Mouse (Mus musculus): Measurements from ENCODE around the gene Arhgap25. TPM values are rescaled to one million over a fixed set of nuclear protein-coding genes. Genes with fewer than 3 reads are reported as not detected.
"Not testable (repeated sequence)": the region's sequence is repeated elsewhere in the genome, so short reads cannot be mapped to it uniquely, and the experiment has no call there.

Gene Arhgap25
- polyA plus RNA-seq, 1 experiment from 2014 or later: 2.6 TPM

DNA sequence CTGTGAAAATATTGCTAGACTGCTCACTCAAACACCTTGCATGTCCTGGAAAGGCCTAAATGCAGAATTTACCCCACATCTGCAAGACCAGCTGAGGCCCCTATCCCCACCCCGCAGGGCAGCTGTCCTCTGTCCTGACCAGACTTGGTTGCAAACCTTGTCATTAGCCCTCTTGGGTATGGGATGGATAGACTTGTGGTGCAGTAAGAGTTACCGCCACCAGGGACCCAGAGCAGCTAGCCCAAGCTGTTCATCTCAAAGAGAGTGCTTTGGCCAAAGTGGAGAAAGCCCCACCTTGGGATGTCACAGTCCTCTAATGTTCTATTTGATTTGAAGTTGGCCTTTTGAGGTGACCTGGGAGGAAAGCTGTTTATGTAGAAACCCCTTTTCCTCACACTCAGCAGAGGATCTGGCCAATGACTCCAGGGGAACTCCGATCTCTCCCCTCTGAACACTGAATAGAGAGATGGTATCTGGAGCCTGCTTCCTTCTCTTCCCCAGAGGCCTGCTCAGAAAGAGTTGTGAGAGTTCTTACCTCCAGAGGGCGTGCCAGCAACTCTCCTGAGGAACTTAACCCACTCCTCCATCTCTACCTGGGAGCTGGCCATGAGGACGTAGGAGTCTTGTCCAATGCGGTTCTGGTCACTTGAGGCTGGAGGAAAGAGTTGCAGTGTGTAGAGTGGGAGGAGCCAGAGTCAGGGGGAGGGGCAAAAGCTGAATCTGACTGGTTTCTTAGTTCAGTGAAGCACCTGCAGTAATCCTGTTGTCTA, 45.2 kb downstream of the Arhgap25 start:
- Histone ChIP-seq H3K4me3 (ENCODE audit: low read depth, low read length) (no peak overlapping the region), H3K27me3 (ENCODE audit: control insufficient read depth, insufficient read depth, low read length) (no peaks in the 10 kb centered on the region), H3K36me3 (ENCODE audit: control insufficient read depth, insufficient read depth, low read length) (no peaks in the 10 kb centered on the region), H3K9me3 (ENCODE audit: control insufficient read depth, low read length) (no peaks in the 10 kb centered on the region), H3K4me1 (ENCODE audit: control insufficient read depth, insufficient read depth, low read length) (no peaks in the 10 kb centered on the region), H3K27ac (replicated peaks; ENCODE audit: low read depth, low read length) (no peak overlapping the region), H3K9ac (ENCODE audit: low read length) (no peak overlapping the region), H3K4me2 (ENCODE audit: low read depth, severe bottlenecking) (no peak overlapping the region)
- DNase-seq (ENCODE audit: low spot score) (no peak), ATAC-seq (ENCODE audit: insufficient number of reproducible peaks, low FRiP score, low TSS enrichment, low read depth) (no peak)
- WGBS: 63% methylated on average over 6 of the region's 6 CpGs

DNA sequence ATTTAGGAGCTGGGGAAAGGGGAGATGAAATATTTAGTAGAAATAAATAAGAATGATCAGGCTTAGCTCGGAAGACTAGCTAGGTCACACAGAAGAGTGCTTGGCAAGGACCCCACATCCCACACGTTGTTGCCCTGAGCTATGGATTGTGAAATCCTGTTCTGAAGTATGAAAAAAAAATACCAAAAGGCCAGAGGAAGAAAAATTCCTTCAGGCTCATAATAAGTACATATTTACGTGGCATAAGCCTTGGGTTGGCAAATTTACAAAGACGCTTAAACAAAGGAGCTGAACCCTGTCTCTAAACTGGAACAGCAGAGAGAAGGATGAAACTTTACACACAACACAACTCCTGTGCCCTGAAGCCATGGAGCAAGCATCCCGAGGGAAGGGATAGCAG, 48.3 kb downstream of the Arhgap25 start:
- DNase-seq (ENCODE audit: low spot score) (no peak), ATAC-seq (ENCODE audit: insufficient number of reproducible peaks, low FRiP score, low TSS enrichment, low read depth) (no peak)
- Histone ChIP-seq H3K36me3 (ENCODE audit: control insufficient read depth, insufficient read depth, low read length) (no peaks in the 10 kb centered on the region), H3K27ac (replicated peaks; ENCODE audit: low read depth, low read length) (no peak overlapping the region), H3K9me3 (ENCODE audit: control insufficient read depth, low read length) (no peaks in the 10 kb centered on the region), H3K27me3 (ENCODE audit: control insufficient read depth, insufficient read depth, low read length) (no peaks in the 10 kb centered on the region), H3K9ac (ENCODE audit: low read length) (no peak overlapping the region), H3K4me3 (ENCODE audit: low read depth, low read length) (no peak overlapping the region), H3K4me1 (ENCODE audit: control insufficient read depth, insufficient read depth, low read length) (no peaks in the 10 kb centered on the region), H3K4me2 (ENCODE audit: low read depth, severe bottlenecking) (no peak overlapping the region)
- WGBS: 80% methylated on average over 5 of the region's 5 CpGs

DNA sequence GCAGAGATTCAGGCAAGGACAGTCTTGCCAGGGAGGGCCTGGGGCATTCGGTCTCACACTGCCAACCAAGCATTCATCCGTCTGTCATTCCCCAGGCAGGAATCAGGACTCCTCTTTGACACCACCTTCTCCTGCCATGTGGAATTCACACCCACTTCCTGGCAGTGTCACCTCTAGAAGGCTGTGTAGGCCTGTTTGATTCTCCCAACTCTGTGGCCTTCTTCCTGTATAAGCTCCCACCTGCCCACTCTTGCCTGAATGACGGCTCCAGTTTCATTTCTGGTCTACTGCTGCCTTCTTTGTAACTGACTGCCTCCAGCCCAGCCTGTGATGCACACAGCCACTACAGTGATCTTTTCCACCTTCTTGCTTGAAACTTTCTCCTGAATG, 49.2 kb downstream of the Arhgap25 start:
- Histone ChIP-seq H3K27me3 (ENCODE audit: control insufficient read depth, insufficient read depth, low read length) (no peaks in the 10 kb centered on the region), H3K4me1 (ENCODE audit: control insufficient read depth, insufficient read depth, low read length) (no peaks in the 10 kb centered on the region), H3K4me3 (ENCODE audit: low read depth, low read length) (no peak overlapping the region), H3K9ac (ENCODE audit: low read length) (no peak overlapping the region), H3K27ac (replicated peaks; ENCODE audit: low read depth, low read length) (no peak overlapping the region), H3K4me2 (ENCODE audit: low read depth, severe bottlenecking) (no peak overlapping the region), H3K9me3 (ENCODE audit: control insufficient read depth, low read length) (no peaks in the 10 kb centered on the region), H3K36me3 (ENCODE audit: control insufficient read depth, insufficient read depth, low read length) (no peaks in the 10 kb centered on the region)
- ATAC-seq (ENCODE audit: insufficient number of reproducible peaks, low FRiP score, low TSS enrichment, low read depth) (no peak), DNase-seq (ENCODE audit: low spot score) (no peak)
- WGBS: 44% methylated on average over 3 of the region's 3 CpGs

DNA sequence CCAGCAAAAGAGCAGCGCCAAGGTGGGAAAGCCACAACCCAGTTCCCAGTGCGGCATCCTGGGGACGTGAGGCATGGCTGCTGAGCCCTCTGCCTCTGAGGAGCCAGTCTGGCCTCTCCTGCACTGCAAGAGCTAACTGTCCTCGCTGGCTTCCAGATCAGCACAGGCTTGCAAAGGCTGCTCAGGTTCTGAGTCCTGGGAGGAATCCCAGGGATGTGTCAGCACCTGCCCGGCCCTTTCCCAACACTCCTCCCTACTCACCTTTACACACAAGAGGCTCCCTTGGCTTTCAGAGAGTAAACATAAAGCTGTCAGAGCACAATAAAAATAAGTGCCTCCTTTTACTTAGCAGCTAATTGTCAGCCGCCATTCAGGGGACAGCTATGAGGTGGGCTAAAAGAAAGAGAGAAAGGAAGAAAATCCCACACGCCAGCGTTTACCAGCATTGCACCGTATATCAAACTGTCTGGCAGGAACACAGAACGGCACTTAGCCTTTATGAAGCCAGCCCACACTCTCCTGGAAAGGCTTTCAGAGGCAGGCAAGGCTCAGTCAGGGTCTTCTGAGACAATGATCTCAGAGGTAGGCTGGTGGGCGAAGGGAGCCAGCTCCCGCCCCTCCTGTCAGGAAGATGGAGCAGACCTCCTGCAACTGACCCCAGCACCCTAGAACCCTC, 49.7 kb downstream of the Arhgap25 start:
- no peak for DNase-seq (ENCODE audit: low spot score)
- no peaks in the 10 kb centered on the region for H3K4me1 ChIP-seq (ENCODE audit: control insufficient read depth, insufficient read depth, low read length)
- no peaks in the 10 kb centered on the region for H3K27me3 ChIP-seq (ENCODE audit: control insufficient read depth, insufficient read depth, low read length)
- no peak overlapping the region for H3K27ac ChIP-seq (replicated peaks; ENCODE audit: low read depth, low read length)
- no peak overlapping the region for H3K4me2 ChIP-seq (ENCODE audit: low read depth, severe bottlenecking)
- H3K4me3 ChIP-seq (ENCODE audit: low read depth, low read length): no peak overlapping the region
- no peak for ATAC-seq (ENCODE audit: insufficient number of reproducible peaks, low FRiP score, low TSS enrichment, low read depth)
- 41% methylated on average over 12 of the region's 12 CpGs for WGBS
- H3K36me3 ChIP-seq (ENCODE audit: control insufficient read depth, insufficient read depth, low read length): no peaks in the 10 kb centered on the region
- H3K9ac ChIP-seq (ENCODE audit: low read length): no peak overlapping the region
- H3K9me3 ChIP-seq (ENCODE audit: control insufficient read depth, low read length): no peaks in the 10 kb centered on the region

DNA sequence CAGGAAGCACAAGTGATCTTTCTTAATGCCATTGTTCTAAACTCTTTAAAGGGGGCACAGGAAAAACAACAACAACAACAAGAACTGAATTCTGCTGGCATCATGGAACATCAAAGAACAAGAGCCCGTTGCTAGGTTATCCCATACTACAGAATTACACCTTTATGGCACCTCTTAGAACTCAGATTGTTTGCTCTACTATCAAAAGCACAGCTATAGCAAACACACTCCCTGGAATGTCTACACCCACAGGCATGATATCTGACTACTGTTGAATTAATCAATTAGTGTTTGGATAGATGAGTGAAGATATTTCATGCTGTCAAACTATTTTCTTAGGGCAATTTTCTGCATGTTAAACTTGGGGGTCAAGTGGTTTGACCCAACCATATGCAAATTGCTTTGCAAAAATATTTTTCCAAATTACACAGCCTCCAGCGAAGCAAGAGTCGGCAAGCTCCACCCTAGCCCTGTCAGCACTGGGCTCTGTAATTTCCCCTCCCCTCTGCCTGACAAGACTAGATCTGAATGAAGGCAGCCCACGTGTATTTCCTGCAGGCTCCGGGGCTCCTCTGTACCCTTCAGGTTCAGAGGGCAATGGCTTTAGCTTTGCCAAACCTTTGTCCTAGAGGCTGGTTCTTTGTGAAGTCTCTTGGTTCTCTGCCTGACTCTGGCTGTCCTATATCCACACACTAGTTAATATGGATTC, 53.6 kb downstream of the Arhgap25 start:
- no peaks in the 10 kb centered on the region for H3K9me3 ChIP-seq (ENCODE audit: control insufficient read depth, low read length)
- no peaks in the 10 kb centered on the region for H3K4me1 ChIP-seq (ENCODE audit: control insufficient read depth, insufficient read depth, low read length)
- no peak overlapping the region for H3K9ac ChIP-seq (ENCODE audit: low read length)
- no peak overlapping the region for H3K4me2 ChIP-seq (ENCODE audit: low read depth, severe bottlenecking)
- 59% methylated on average over 5 of the region's 5 CpGs for WGBS
- H3K4me3 ChIP-seq (ENCODE audit: low read depth, low read length): no peak overlapping the region
- no peak overlapping the region for H3K27ac ChIP-seq (replicated peaks; ENCODE audit: low read depth, low read length)
- ATAC-seq (ENCODE audit: insufficient number of reproducible peaks, low FRiP score, low TSS enrichment, low read depth) (no peak), DNase-seq (ENCODE audit: low spot score) (no peak)
- no peaks in the 10 kb centered on the region for H3K27me3 ChIP-seq (ENCODE audit: control insufficient read depth, insufficient read depth, low read length)
- no peaks in the 10 kb centered on the region for H3K36me3 ChIP-seq (ENCODE audit: control insufficient read depth, insufficient read depth, low read length)

DNA sequence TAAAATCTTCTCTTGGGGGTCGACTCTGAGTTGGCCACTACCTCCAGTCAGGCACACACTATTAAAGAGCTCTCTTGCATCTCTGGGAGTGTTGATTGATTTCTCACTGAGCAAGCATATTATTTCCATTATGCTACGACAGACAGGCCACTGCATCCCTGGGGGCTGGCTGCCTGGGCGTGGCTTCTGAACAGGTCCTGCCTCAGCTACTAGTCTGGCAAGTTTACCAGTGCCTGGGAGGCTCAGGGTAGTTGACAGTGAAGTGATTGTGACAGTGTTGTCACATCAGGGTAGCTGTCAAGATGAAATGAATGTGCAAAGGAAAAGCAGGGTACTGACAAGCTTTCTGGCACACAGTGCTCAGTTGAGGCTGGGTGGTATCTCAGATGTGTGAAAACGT, 54.2 kb downstream of the Arhgap25 start:
- ATAC-seq (ENCODE audit: insufficient number of reproducible peaks, low FRiP score, low TSS enrichment, low read depth) (no peak), DNase-seq (ENCODE audit: low spot score) (no peak)
- no peaks in the 10 kb centered on the region for H3K36me3 ChIP-seq (ENCODE audit: control insufficient read depth, insufficient read depth, low read length)
- 61% methylated on average over 4 of the region's 4 CpGs for WGBS
- H3K4me1 ChIP-seq (ENCODE audit: control insufficient read depth, insufficient read depth, low read length): no peaks in the 10 kb centered on the region
- H3K27me3 ChIP-seq (ENCODE audit: control insufficient read depth, insufficient read depth, low read length): no peaks in the 10 kb centered on the region
- H3K9me3 ChIP-seq (ENCODE audit: control insufficient read depth, low read length): no peaks in the 10 kb centered on the region
- no peak overlapping the region for H3K4me2 ChIP-seq (ENCODE audit: low read depth, severe bottlenecking)
- H3K27ac ChIP-seq (replicated peaks; ENCODE audit: low read depth, low read length): no peak overlapping the region
- H3K4me3 ChIP-seq (ENCODE audit: low read depth, low read length): no peak overlapping the region
- no peak overlapping the region for H3K9ac ChIP-seq (ENCODE audit: low read length)

DNA sequence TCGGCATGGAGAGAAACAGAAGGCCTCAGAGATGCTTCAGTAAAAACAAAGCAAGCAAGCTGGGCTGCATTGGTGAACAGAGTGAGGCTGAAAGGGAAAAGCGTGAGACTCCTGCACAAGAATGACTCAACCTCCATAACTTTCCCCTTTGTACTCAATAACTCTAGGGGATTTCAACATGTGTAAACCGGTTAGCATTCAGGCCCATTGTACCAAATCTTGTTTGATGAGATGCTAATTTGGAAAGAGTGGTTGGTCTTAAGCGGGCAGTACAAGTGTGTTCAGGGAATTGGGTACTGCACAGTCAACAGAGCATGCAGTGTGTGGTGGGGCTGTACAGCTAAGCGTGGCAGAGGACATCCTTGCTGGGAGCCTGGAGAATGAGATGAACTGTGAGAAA, 57.8 kb downstream of the Arhgap25 start:
- no peaks in the 10 kb centered on the region for H3K4me1 ChIP-seq (ENCODE audit: control insufficient read depth, insufficient read depth, low read length)
- no peak for DNase-seq (ENCODE audit: low spot score)
- ATAC-seq (ENCODE audit: insufficient number of reproducible peaks, low FRiP score, low TSS enrichment, low read depth): no peak
- no peak overlapping the region for H3K9ac ChIP-seq (ENCODE audit: low read length)
- no peak overlapping the region for H3K27ac ChIP-seq (replicated peaks; ENCODE audit: low read depth, low read length)
- no peak overlapping the region for H3K4me2 ChIP-seq (ENCODE audit: low read depth, severe bottlenecking)
- 83% methylated on average over 5 of the region's 5 CpGs for WGBS
- H3K36me3 ChIP-seq (ENCODE audit: control insufficient read depth, insufficient read depth, low read length): no peaks in the 10 kb centered on the region
- no peak overlapping the region for H3K4me3 ChIP-seq (ENCODE audit: low read depth, low read length)
- no peaks in the 10 kb centered on the region for H3K27me3 ChIP-seq (ENCODE audit: control insufficient read depth, insufficient read depth, low read length)
- no peaks in the 10 kb centered on the region for H3K9me3 ChIP-seq (ENCODE audit: control insufficient read depth, low read length)

DNA sequence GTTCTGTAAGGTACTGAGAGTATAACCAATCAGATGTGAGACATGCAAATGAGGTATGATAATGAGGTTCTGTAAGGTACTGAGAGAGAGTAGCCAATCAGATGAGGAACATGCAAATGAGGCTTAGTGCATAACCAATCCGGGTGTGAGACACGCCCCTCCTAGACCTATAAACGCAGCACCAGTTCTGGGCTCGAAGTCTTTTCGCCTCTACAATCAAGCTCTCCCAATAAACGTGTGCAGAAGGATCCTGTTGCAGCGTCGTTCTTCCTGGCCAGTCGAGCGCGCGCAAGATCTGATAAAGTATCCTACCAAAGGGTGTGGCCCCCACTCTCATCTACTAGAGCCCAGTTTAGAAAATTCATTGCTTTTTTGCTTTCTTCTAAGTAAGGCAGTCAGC, 63.0 kb downstream of the Arhgap25 start:
- DNase-seq (ENCODE audit: low spot score); H3K4me3 ChIP-seq (ENCODE audit: low read depth, low read length); H3K9ac ChIP-seq (ENCODE audit: low read length); H3K36me3 ChIP-seq (ENCODE audit: control insufficient read depth, insufficient read depth, low read length); H3K27me3 ChIP-seq (ENCODE audit: control insufficient read depth, insufficient read depth, low read length); H3K4me1 ChIP-seq (ENCODE audit: control insufficient read depth, insufficient read depth, low read length); H3K27ac ChIP-seq (replicated peaks; ENCODE audit: low read depth, low read length); H3K9me3 ChIP-seq (ENCODE audit: control insufficient read depth, low read length); H3K4me2 ChIP-seq (ENCODE audit: low read depth, severe bottlenecking); ATAC-seq (ENCODE audit: insufficient number of reproducible peaks, low FRiP score, low TSS enrichment, low read depth): not testable (repeated sequence)
- 93% methylated on average over 12 of the region's 12 CpGs for WGBS

Measured in limb, embryonic 11.5 days (tissue).